Comparison of ENCODE assay signal across 11 mouse cellular contexts in genomic region chr9:46150890-46151703, GRCm38 (mm10).
DNase-seq lines count a peak whose midpoint lies in the region; ATAC-seq lines count a peak whose summit lies in the region.
"Had no signal": no experiment of that assay in that cellular context is flagged by ENCODE, and none has a peak within 500 bp of the region (broad histone marks: within the 10 kb centered on the region; RNA-seq: fewer than 3 reads in every experiment).

No protein-coding gene starts in this region.

- ATAC-seq in heart, embryonic 11.5 days (replicated peaks; ENCODE audit: insufficient number of reproducible peaks, low FRiP score, low TSS enrichment), result no peak
- 0 out of 2 replicates have a peak, but pooled peaks have one; percentile 30 for ATAC-seq in limb, embryonic 15.5 days (ENCODE audit: insufficient number of reproducible peaks, low FRiP score, low TSS enrichment, low read depth)
- ATAC-seq: midbrain, embryonic 16.5 days had no signal

- no peaks in the 10 kb centered on the region for H3K27me3 ChIP-seq in heart, embryonic 11.5 days (ENCODE audit: control insufficient read depth, insufficient read depth, low read length)
- no peaks in the 10 kb centered on the region for H3K27me3 ChIP-seq in limb, embryonic 15.5 days

- no peaks in the 10 kb centered on the region for H3K9me3 ChIP-seq in heart, embryonic 11.5 days (replicated peaks; ENCODE audit: control insufficient read depth, low read length)
- H3K9me3 ChIP-seq in limb, embryonic 15.5 days, result no peaks in the 10 kb centered on the region
- H3K9me3 ChIP-seq: forebrain, embryonic 10.5 days had no signal

- H3K4me3 ChIP-seq in heart, embryonic 11.5 days (ENCODE audit: low read depth, low read length), result no peak overlapping the region
- H3K4me3 ChIP-seq in limb, embryonic 15.5 days, result no peak overlapping the region
- H3K4me3 ChIP-seq: forebrain, embryonic 10.5 days had no signal

- no peak overlapping the region for H3K4me2 ChIP-seq in heart, embryonic 11.5 days
- no peak overlapping the region for H3K4me2 ChIP-seq in limb, embryonic 15.5 days

- H3K27ac ChIP-seq in heart, embryonic 11.5 days (ENCODE audit: low read depth, low read length), result peak overlapping the region; percentile 54; the same call in 1 of the 2 replicates
- peak overlapping the region; percentile 67 for H3K27ac ChIP-seq in limb, embryonic 15.5 days
- H3K27ac ChIP-seq: forebrain, embryonic 10.5 days had no signal

- no peaks in the 10 kb centered on the region; the same call in 1 of the 2 replicates for H3K36me3 ChIP-seq in heart, embryonic 11.5 days (ENCODE audit: control insufficient read depth, insufficient read depth, low read length)
- H3K36me3 ChIP-seq in limb, embryonic 15.5 days, result no peaks in the 10 kb centered on the region

- 0 out of 2 replicates have a peak overlapping the region, but pooled peaks have one; percentile 10 for H3K9ac ChIP-seq in heart, embryonic 11.5 days (ENCODE audit: low read depth, low read length)
- no peak overlapping the region for H3K9ac ChIP-seq in limb, embryonic 15.5 days

- DNase-seq in heart, adult 8-10 months (ENCODE audit: low spot score), result no peak
- DNase-seq in testis, postnatal 10 days (ENCODE audit: low spot score), result peak; percentile 23
- DNase-seq in testis, postnatal 14 days (ENCODE audit: low spot score), result no peak
- DNase-seq in embryo, embryonic 10 days (ENCODE audit: low spot score), result no peak
- no peak for DNase-seq in ovary, postnatal 14 days (ENCODE audit: low spot score)
- no peak for DNase-seq in gastrocnemius, adult 8-10 months (ENCODE audit: low spot score in 2 of 2)
- DNase-seq: right cerebral cortex, postnatal 4 days had no signal

- WGBS in heart, embryonic 11.5 days (ENCODE audit: insufficient replicate concordance), result 51% methylated on average over 2 of the region's 2 CpGs
- WGBS in limb, embryonic 15.5 days, result 47% methylated on average over 2 of the region's 2 CpGs

- H3K4me1 ChIP-seq in heart, embryonic 11.5 days (ENCODE audit: control insufficient read depth, insufficient read depth, low read length), result peaks cover 34% of the 10 kb centered on the region
- peaks cover 23% of the 10 kb centered on the region for H3K4me1 ChIP-seq in limb, embryonic 15.5 days
